Mouse (Mus musculus) kidney, adult 2 months (tissue): ENCODE data around the gene Scn1b. TPM values are rescaled to one million over a fixed set of nuclear protein-coding genes. Genes with fewer than 3 reads are reported as not detected.

Experiments
- DNase-seq: peaks from one replicate; pipeline ENCODE4 v3.0.0; 2021
- H3K27ac ChIP-seq: fragments of 200-500 bp; 2 replicates; pipeline ENCODE4 v1.5.1; 2012; ENCODE audit warnings: low read depth, low read length, control low read depth, inconsistent platforms; ENCODE audit not compliant: insufficient read depth
- H3K27me3 ChIP-seq: fragments of 200-500 bp; replicated peaks from 2 replicates; pipeline ENCODE4 v1.6.1; 2012; ENCODE audit warnings: mild to moderate bottlenecking, moderate library complexity, low read length, inconsistent platforms; ENCODE audit not compliant: control insufficient read depth, insufficient read depth
- H3K36me3 ChIP-seq: fragments of 200-500 bp; 2 replicates; pipeline ENCODE4 v1.6.1; 2012; ENCODE audit warnings: mild to moderate bottlenecking, moderate library complexity, low read length, inconsistent platforms; ENCODE audit not compliant: control insufficient read depth, insufficient read depth
- H3K4me1 ChIP-seq: fragments of 200-500 bp; 2 replicates; pipeline ENCODE4 v1.6.1; 2011; ENCODE audit warnings: low read length; ENCODE audit not compliant: control insufficient read depth, insufficient read depth
- H3K4me3 ChIP-seq: fragments of 200-500 bp; 2 replicates; pipeline ENCODE4 v1.5.1; 2011; ENCODE audit warnings: mild to moderate bottlenecking, low read depth, low read length, control low read depth; ENCODE audit not compliant: insufficient read depth
- CTCF ChIP-seq: fragments of 200-500 bp; conservative IDR thresholded peaks from 2 replicates; pipeline ENCODE4 v1.5.1; 2011; ENCODE audit warnings: low read depth, mild to moderate bottlenecking, control low read depth, low read length, moderate library complexity, mixed read lengths; ENCODE audit not compliant: insufficient read depth, insufficient read length
- POLR2A ChIP-seq: fragments of 200-500 bp; IDR thresholded peaks from one replicate; pipeline ENCODE4 v1.6.1; 2011; ENCODE audit warnings: low read depth, low read length, control low read depth
- WGBS: fragments of 180-500 bp; shearing (Covaris S2); methylation state at CpG from one replicate; pipeline ENCODE4 v1.1.7; 2018; 5-methylcytosine and 5-hydroxymethylcytosine counted together
- polyA plus RNA-seq: library from polyadenylated mRNA; depleted of rRNA; stranded (reverse); fragments of >200 nt; gene quantifications from 2 replicates; pipeline ENCODE4 v1.2.3, GENCODE M21; 2012

Gene Scn1b
- polyA plus RNA-seq, 1 experiment, result 27.9 TPM

DNA sequence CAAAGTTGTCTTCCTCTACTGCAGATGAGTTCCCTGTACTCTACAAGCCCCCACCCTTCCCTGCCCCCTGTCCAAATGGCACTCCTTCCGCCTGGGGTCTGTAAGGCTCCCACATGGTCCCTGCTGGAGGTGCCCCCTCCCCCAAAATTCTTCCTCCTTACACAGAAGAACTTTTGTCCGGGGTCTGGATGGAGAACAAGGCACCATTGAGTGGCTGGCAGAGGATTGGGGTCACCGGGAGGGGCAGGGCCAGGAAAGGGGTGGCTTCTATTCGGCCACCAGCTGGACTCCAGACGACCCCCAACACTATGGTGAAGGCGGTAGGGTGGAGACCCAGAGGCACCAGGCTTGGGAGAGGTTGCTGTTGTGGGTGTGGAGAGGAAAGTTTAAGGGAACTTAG is 49.3 kb downstream of the Scn1b start:
- Histone ChIP-seq H3K4me1 (no peaks in the 10 kb centered on the region), H3K36me3 (no peaks in the 10 kb centered on the region), H3K4me3 (no peak overlapping the region), H3K27me3 (no peaks in the 10 kb centered on the region), H3K27ac (no peak overlapping the region)
- DNase-seq, result no peak
- TF ChIP-seq POLR2A, result no peak
- TF ChIP-seq CTCF, result no peak
- WGBS, result 63% methylated on average over 6 of the region's 6 CpGs

DNA sequence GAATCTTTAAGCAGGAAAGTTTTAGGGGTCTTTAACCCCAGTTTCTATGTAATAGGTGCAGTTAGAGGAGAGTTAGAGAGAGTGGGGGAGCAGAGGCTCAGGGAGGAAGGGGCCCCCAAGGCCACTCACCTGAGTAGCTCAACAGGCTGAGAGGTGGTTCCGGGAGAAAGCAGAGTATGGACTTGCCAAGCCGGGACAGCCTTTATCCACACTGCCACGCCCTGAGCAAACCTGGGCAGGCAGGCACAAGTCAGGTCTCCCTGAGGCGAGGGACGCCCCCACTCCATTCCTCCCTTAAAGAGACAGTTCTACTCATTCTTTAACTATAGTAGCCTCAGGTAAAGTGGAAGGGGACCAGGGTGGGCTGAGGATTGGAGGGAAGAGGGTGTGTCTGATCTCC is 50.3 kb downstream of the Scn1b start, which contains the start of gene Fxyd3:
TSS of gene Fxyd3 (minus strand) at position 213 of the 400 bp plus-strand sequence.
- Histone ChIP-seq H3K4me1 (no peaks in the 10 kb centered on the region), H3K27me3 (no peaks in the 10 kb centered on the region), H3K27ac (no peak within 1 kb of the TSS), H3K36me3 (no peaks in the 10 kb centered on the region), H3K4me3 (no peak within 1 kb of the TSS)
- no peak for TF ChIP-seq CTCF
- no peak for TF ChIP-seq POLR2A
- WGBS, result 38% methylated on average over 5 of the region's 5 CpGs
- no peak for DNase-seq

DNA sequence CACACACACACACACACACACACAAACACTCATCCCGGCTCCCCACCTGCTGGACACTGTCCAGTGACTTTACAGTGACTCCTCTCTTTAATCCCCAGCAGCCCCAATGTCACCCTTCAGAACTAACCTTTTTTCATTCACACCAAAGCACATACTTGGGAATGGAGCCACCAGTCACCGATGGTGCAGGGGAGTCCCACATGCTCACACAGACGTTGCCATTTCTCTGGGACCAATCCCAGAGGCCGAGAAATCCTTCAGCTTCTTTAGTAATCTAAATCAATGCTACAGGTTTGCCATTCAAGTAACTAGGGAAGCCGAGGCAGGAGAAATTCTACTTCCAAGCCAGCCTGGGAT is 52.1 kb downstream of the Scn1b start:
- Histone ChIP-seq H3K27me3 (no peaks in the 10 kb centered on the region), H3K36me3 (no peaks in the 10 kb centered on the region)

DNA sequence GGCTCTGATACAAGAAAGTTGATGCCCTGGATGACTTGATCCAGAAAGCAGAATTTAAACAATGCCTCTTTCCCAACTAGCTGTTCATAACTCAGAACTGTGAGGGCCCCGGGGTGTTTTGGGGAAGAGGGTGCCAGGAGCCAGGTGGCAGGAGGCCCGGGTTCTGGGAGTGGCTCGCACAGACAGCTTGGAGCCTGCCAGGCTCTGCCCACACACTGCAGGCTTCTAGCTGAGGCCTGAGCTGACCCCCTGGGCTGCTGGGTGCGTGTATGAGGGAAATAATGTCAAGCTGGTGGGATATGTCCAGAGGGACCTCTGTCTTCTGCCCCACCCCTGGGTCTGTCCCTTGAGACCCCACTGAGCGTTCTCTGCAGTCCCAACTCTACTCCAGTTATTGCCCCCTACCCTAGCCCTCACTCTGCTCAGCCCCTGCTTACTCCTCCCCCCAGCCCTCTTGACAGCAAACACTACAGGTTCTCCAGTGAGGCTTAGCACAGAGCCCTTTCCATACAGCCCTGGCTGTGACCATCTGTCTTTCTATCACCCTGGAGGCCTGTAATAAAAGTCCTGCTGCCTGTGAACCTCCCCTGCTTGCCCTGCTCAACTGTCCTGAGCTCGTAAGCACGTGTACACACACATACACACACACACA is 52.6 kb downstream of the Scn1b start:
- WGBS, result 59% methylated on average over 7 of the region's 7 CpGs
- no peaks in the 10 kb centered on the region for H3K27me3 ChIP-seq
- H3K4me3 ChIP-seq, result no peak overlapping the region
- TF ChIP-seq CTCF, result no peak
- no peak for TF ChIP-seq POLR2A
- H3K27ac ChIP-seq, result no peak overlapping the region
- no peaks in the 10 kb centered on the region for H3K4me1 ChIP-seq
- no peaks in the 10 kb centered on the region for H3K36me3 ChIP-seq
- DNase-seq, result no peak

More for the DNA sequence above, 52.1 kb downstream of the Scn1b start:
- Histone ChIP-seq H3K4me1 (no peaks in the 10 kb centered on the region), H3K4me3 (no peak overlapping the region), H3K27ac (no peak overlapping the region)
- DNase-seq, result no peak
- TF ChIP-seq POLR2A (no peak), CTCF (no peak)
- WGBS, result 50% methylated on average over 5 of the region's 5 CpGs

DNA sequence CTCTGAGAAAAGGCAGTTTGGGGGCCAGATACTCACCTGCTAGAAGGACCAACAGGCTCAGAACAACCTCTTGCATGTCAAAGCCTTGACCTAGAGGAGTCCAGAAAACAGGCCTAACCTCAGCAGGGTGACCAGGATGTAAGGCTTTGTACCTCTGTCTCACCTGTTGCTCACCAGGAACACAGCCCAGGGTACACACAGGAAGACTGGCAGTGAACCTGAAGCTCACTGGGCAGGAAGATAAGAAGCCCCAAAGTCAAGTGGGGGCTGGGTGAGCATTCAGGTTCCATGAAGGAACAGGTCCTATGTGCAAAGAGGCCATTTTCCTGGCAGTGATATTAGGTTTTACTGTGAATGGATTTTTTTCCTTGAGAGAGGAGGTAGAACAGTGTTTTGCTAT is 53.3 kb downstream of the Scn1b start:
- Histone ChIP-seq H3K4me3 (no peak overlapping the region), H3K27ac (no peak overlapping the region), H3K4me1 (no peaks in the 10 kb centered on the region), H3K27me3 (no peaks in the 10 kb centered on the region), H3K36me3 (no peaks in the 10 kb centered on the region)
- no peak for DNase-seq
- no peak for TF ChIP-seq CTCF
- TF ChIP-seq POLR2A, result no peak

DNA sequence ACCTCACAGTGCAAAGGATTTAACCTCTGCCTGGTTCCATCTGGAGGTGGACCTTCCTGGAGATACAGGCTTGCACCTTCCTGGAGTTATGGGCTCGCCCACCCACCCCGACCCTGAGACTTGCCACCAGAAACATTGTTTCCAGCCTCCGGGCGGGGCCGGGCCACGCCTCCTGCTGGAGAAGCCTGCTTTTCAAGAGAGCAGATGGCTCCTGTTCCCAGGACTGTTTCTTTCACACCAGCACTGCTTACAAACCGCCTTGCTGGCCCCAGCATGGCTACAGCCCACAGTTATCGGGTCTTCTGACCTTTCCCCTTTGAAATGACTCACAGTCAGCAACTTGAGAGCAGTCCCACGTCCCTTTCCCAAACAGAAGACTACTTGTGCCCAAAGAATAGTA is 54.5 kb downstream of the Scn1b start:
- Histone ChIP-seq H3K27me3 (no peaks in the 10 kb centered on the region), H3K4me1 (no peaks in the 10 kb centered on the region), H3K27ac (no peak overlapping the region), H3K36me3 (no peaks in the 10 kb centered on the region), H3K4me3 (no peak overlapping the region)
- 46% methylated on average over 9 of the region's 9 CpGs for WGBS
- TF ChIP-seq CTCF (no peak), POLR2A (no peak)
- DNase-seq, result no peak

DNA sequence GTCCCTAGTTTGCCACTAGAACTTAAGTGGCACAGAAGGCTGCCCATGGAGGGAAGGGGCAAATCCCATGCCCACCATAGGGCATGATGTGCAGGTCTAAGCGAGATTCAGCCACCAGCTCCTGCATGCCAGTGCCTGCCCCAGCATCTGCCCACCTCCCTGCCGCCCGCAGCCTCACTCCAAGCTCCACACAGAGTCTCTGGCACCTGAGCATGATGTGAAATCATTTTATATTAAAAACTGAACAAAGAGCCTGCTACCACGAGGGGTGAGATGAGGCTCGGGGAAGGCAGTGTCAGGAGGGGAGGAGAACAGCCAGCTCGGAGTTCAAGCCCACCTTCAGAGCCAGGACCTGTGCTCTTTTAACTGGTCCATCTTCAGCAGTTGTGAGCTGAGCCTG is 56.5 kb downstream of the Scn1b start:
- no peaks in the 10 kb centered on the region for H3K4me1 ChIP-seq
- TF ChIP-seq POLR2A, result no peak
- TF ChIP-seq CTCF, result no peak
- H3K27ac ChIP-seq, result no peak overlapping the region
- no peaks in the 10 kb centered on the region for H3K36me3 ChIP-seq
- no peak for DNase-seq
- no peak overlapping the region for H3K4me3 ChIP-seq
- 81% methylated on average over 6 of the region's 6 CpGs for WGBS
- no peaks in the 10 kb centered on the region for H3K27me3 ChIP-seq
